Mouse (Mus musculus) thymus, adult 18-20 months (tissue): ENCODE measurements around the gene B830017H08Rik.
A peak's percentile ranks its signal among the peaks of the same experiment; 100 is the strongest.

ENCODE experiments used
- DNase-seq, 2 experiments: peaks; one replicate each; pipeline ENCODE4 v3.0.0; 2022; ENCODE audit warnings: mixed read lengths in 2 of 2

The B830017H08Rik gene

GRCm38 (mm10) chr16:17812120-17812519 is 20.8 kb upstream of the B830017H08Rik start:
- no peak for DNase-seq

GRCm38 (mm10) chr16:17813173-17813572 is 19.7 kb upstream of the B830017H08Rik start:
- DNase-seq: no peak

- peak; percentile 48 to 59 for DNase-seq
These were observed 17.2 kb upstream of the B830017H08Rik start for GRCm38 (mm10) chr16:17815411-17816402.

GRCm38 (mm10) chr16:17816528-17816927 is 16.4 kb upstream of the B830017H08Rik start:
- no peak for DNase-seq

DNA sequence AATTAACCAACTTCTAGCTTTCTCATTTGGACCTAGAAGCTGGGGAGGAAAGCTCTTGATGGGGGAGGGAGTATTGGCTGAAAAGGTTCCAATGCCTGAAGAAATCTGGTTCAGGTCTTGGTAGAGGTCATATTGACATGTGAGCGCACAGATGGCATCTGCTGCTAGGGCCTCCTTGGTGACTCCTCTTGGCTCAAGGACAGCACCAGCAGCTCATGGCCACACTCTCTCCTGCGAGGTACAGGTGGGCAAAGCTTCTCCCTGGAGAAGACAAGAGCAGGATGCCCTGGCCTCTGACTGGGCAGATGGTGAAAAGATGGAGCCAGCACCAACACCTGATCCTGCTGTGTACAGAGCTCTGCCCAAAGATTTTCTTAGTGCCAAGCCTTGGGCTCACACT is 6.4 kb upstream of the B830017H08Rik start:
- DNase-seq: no peak

- DNase-seq: no peak
These were observed 4.7 kb upstream of the B830017H08Rik start for GRCm38 (mm10) chr16:17828229-17828628.

GRCm38 (mm10) chr16:17828867-17829266 is 4.1 kb upstream of the B830017H08Rik start:
- DNase-seq: no peak

GRCm38 (mm10) chr16:17830385-17831178 is 2.3 kb upstream of the B830017H08Rik start:
- DNase-seq: no peak

DNA sequence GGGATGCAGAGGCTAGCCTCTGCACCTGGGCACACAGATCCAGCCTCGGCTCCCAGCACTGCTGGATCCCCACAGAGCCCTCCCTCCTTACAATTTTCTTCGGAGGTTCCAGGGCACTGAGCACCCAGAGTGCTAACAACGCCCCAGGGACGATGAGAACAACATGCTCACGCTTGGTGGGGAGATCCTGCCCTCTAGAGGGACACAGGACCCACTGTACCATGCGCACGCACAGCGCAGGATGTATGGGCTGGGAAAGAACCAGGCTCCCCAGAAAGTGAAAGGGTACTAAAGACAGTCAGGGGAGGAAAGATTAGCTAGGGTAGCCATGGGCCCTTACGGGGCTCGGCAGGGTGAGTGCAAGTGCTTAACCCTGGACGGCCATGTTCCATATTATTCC is 1.1 kb upstream of the B830017H08Rik start:
- no peak for DNase-seq

- no peak for DNase-seq
These were observed 380 bp downstream of the B830017H08Rik start for GRCm38 (mm10) chr16:17833321-17833680.

DNA sequence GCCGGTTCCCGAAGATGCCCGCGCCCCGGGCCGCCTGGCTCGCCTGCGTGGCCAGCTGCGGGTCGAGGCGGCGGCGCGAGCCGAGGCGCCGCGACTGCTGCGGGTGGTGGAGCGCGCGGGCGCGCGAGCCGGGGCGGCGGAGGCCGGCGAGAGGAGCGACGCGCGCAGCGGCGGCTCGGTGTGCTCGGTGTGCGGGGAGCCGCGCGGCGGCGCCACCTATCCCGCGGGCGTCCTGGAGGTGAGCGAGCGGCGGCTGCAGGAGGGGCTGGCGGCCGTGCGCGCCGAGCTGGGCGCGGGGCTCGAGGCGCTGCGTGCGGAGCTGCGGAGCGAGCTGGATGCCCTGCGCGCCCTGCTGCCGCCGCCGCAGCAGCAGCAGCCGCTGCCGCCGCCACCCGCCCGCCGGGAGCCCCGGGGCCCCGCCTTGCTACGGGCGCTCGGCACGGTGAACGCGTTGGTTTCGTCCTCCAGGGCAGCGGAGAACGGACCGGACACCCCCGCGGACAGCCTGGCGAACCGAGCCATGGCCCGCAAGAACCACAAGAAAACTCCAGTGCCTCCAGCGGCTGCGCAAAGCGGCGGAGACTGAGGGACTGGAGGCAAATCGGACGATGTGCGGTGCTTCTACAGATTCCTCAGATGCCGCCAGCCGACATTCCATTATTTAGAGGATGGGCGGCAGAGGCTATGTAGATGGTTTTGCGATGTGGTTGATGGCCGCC is 919 bp downstream of the B830017H08Rik start:
- no peak for DNase-seq

DNA sequence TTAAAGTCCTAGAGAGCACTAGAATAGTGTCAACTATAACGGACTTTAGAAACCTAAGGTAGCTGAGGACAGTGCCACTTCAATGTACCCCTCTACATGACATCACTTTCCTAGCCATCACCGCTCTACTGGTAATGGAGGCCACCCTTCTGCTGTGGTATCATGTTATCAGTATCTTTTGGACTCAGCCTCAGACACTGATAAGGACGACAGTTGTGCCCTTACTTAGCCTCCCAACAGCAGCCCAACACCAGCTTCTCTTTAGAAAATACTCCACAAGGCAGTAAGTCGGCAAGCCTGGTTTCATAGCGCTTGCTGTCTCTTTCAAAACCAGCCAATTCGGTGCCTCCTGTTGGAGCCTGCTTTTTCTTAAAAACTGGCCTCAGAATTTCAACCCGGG is 1.6 kb downstream of the B830017H08Rik start:
- DNase-seq: no peak

DNA sequence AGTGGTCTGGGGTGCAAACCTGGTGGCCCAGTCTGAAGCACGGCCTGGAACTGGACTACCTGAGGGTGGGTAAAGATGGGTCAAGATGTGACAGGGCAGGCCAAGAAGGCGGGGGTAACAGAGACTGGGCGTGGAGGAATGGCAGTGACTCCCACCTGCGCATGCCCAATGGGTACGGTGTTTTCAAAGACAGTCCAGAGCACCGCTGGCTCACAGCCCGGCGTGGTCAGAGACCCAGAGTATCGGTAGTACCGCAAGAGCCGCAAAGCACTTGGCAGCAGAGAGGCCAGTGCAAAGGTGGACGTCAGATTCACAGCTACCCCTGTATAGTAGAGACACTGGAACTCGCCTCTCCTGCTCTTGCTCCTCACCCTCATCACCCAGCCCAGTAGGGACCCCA is 2.6 kb downstream of the B830017H08Rik start:
- DNase-seq: no peak

DNA sequence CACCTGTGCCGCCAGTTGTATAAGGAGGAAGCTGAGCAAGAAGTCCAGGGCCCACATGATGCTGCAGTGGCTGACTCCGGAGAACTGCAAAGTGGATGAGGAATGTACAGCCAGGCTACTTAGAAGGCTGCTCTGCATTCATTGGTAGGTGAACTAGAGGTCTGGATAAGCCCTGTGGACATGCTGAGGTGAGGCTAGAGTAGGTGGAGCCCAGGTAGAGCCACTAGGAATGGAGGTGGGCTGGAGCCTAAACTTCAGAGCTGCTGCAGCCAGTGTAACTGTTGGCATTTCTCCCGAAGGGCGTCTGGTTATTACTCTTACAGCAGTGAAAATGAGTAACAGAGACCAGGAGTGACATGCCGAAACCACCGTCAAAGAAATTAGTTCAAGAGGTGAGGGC is 5.1 kb downstream of the B830017H08Rik start, which contains the start of gene Car15:
Car15 (minus strand) TSS at position 314 of the 400 bp plus-strand sequence.
- no peak for DNase-seq

DNA sequence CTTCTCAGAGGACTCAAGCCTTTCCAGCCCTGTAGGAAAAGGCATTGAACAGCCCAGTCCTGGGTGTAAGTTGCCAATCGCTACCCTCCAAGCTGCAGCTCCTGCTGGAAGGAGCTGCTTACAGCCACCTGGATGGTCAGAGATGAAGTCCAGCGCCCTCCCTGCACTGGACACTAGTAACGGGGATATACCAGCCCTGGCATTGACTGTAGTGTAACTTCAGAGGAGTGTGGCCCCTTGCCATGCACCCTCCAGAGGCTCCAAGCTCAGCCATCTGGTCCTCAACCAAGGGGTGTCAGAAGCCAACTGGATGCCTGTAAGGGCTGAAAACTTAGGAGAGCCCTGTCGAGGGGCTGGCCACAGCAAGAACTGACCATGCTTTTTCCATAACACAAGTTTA is 7.1 kb downstream of the B830017H08Rik start:
- DNase-seq: no peak

DNA sequence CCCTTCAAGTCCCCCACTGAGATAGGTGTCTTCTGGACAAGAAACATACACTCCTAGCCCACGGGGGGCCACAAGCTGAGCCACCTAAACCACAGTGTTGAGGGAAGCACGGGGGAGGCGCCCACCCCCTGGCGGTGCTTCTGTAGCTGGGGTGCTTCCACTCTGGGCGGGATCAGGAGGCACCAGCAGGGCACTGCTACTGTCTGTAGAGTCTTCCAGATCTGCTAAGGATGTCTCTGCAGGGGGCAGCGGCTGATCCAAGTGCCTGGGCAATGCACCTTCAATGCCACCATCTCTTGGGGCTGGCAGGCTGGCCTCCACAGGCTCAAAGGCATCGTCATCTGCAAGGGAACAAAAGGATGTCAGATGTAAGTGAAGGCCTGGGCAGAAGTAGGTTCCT is 9.5 kb downstream of the B830017H08Rik start:
- DNase-seq: no peak

DNA sequence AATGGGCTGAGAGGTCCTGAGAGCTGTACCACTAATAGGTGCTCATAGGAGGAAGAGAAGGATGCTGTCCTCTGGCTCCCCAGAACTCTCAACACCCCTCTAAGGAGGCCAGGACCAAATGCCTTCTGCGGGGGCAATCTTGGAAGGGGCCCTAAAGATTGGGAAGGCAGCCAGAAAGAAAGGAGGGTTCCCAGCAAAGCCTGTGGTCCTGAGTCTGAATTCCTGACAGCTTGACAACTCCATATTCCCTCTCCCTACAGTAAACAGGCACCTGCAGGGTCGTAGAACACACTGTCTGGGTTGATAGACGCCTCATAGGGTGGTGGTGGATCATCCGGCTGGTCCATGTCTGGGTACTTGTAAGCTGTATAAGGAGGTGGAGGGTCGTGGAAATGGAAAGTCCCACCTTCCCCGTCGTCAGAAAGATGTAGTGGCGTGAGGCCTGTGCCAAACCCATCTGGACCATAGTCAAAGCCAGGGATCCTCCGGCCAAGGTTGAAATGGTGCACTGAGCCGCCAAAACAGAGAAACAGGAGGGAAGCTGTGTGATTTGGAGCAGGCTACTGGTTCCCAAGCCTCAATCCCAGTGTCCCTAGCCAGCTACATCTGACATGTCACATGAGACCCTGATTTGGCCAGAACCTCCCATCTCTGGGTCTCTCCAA is 10.9 kb downstream of the B830017H08Rik start:
- DNase-seq: no peak

- DNase-seq: no peak
These were observed 15.5 kb downstream of the B830017H08Rik start for GRCm38 (mm10) chr16:17848431-17848830.

- no peak for DNase-seq
These were observed 16.0 kb downstream of the B830017H08Rik start for GRCm38 (mm10) chr16:17848928-17849327.

- no peak for DNase-seq
These were observed 16.6 kb downstream of the B830017H08Rik start for GRCm38 (mm10) chr16:17849486-17849885.

DNA sequence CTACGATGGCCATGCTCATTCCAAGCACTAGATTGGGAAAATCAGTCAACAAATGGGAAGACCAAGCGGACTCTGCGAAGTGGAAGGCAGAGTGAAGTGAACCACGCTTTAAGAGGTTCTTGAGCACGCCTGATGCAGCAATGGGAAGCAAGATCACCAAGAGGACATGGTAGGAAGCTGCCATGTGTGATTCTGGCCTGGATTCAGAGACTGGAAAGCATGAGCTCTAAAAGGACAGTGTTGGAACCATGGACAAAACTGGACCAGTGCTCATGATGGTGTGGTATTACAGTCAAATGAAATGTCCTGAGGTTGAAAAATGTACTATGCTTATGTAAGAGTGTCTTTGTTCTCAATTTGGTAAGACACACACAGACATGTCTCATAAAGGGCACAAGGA is 18.4 kb downstream of the B830017H08Rik start:
- DNase-seq: no peak

GRCm38 (mm10) chr16:17851860-17852259 is 18.9 kb downstream of the B830017H08Rik start:
- no peak for DNase-seq
